Mouse (Mus musculus) myocyte (in vitro differentiated cells): ENCODE results near the gene Tmem236.

Source experiments
- MYOG ChIP-seq, 3 experiments: IDR thresholded peaks; one replicate each; pipeline ENCODE4 v1.6.1; 2011; ENCODE audit warnings: control low read depth in 2 of 3, low read depth in 2 of 3, mild to moderate bottlenecking in 2 of 3; ENCODE audit not compliant: insufficient read length in 2 of 3, control insufficient read depth in 1 of 3, insufficient read depth in 1 of 3
- POLR2A ChIP-seq: IDR thresholded peaks from one replicate; pipeline ENCODE4 v1.6.1; 2011; ENCODE audit warnings: low read depth, mild to moderate bottlenecking, control low read depth, moderate library complexity; ENCODE audit not compliant: insufficient read length
- POLR2AphosphoS2 ChIP-seq: IDR thresholded peaks from one replicate; pipeline ENCODE4 v1.6.1; 2011; ENCODE audit warnings: low read depth, control low read depth; ENCODE audit not compliant: insufficient read length
- USF1 ChIP-seq: IDR thresholded peaks from one replicate; pipeline ENCODE4 v1.6.1; 2011; ENCODE audit warnings: low read depth, mild to moderate bottlenecking, control low read depth, moderate library complexity

GRCm38 (mm10) chr2:14191601-14192000 is 17.3 kb downstream of the Tmem236 start:
- TF ChIP-seq POLR2AphosphoS2 (no peak), POLR2A (no peak), MYOG (IDR thresholded peaks at IDR 0.05; ENCODE audit: control insufficient read depth in 1 of 3, insufficient read depth in 1 of 3, insufficient read length in 2 of 3, low read depth in 2 of 3) (no peak), USF1 (no peak)
